Mouse (Mus musculus): ENCODE measurements around the gene Rsph6a.

- TF ChIP-seq CTCF (IDR thresholded peaks at IDR 0.05; ENCODE audit: low read depth) (no peak), EP300 (optimal IDR thresholded peaks at IDR 0.05) (no peak)
Measured at GRCm38 (mm10) chr7:19054777-19055076, 237 bp downstream of the Rsph6a start.

All from stomach, postnatal 0 days (tissue).